34 mouse cellular contexts compared by ENCODE assay signal in genomic region chr2:43695635-43696034, GRCm38 (mm10).
"Had no signal": no experiment of that assay in that cellular context is flagged by ENCODE, and none has a peak within 500 bp of the region (broad histone marks: within the 10 kb centered on the region; RNA-seq: fewer than 3 reads in every experiment).

No protein-coding gene starts in this region.

- ATAC-seq: hindbrain, embryonic 16.5 days; hindbrain, postnatal 0 days; inflammation-experienced regulatory T-cells, adult 6 months; intestine, embryonic 15.5 days; intestine, embryonic 16.5 days; intestine, postnatal 0 days had no signal

- H3K4me1 ChIP-seq: heart, embryonic 12.5 days; heart, embryonic 13.5 days; heart, embryonic 15.5 days; hindbrain, embryonic 10.5 days; hindbrain, embryonic 12.5 days; hindbrain, embryonic 13.5 days; hindbrain, embryonic 15.5 days; intestine, embryonic 15.5 days; kidney, embryonic 15.5 days had no signal

- DNase-seq: heart, postnatal 10 days; heart, postnatal 14 days; heart, postnatal 36 days; heart, postnatal 4 days; kidney, adult 11 months; kidney, adult 18-20 months; kidney, adult 2 months; kidney, adult 8-10 months; kidney, adult 9 months; kidney, postnatal 10 days; kidney, postnatal 14 days; kidney, postnatal 25 days; kidney, postnatal 36 days; kidney, postnatal 4 days; layer of hippocampus, adult 9-11 months; layer of hippocampus, postnatal 36 days had no signal

- H3K27ac ChIP-seq: heart, embryonic 13.5 days; heart, embryonic 15.5 days; hindbrain, embryonic 10.5 days; hindbrain, embryonic 12.5 days; hindbrain, embryonic 13.5 days; hindbrain, embryonic 14.5 days; hindbrain, embryonic 15.5 days; hindbrain, postnatal 0 days; intestine, embryonic 15.5 days; kidney, embryonic 15.5 days; kidney, postnatal 0 days; layer of hippocampus, adult 2 months; left cerebral cortex, adult 2 months had no signal

- H3K27me3 ChIP-seq: heart, embryonic 12.5 days; heart, embryonic 13.5 days; heart, embryonic 15.5 days; hindbrain, embryonic 12.5 days; hindbrain, embryonic 13.5 days; hindbrain, embryonic 15.5 days; intestine, embryonic 15.5 days; kidney, embryonic 15.5 days had no signal

- H3K4me3 ChIP-seq: heart, embryonic 12.5 days; heart, embryonic 13.5 days; heart, embryonic 15.5 days; hindbrain, embryonic 10.5 days; hindbrain, embryonic 12.5 days; hindbrain, embryonic 13.5 days; hindbrain, embryonic 15.5 days; intestine, embryonic 15.5 days; kidney, embryonic 15.5 days; layer of hippocampus, adult 2 months; left cerebral cortex, adult 2 months had no signal

- H3K36me3 ChIP-seq: heart, embryonic 12.5 days; heart, embryonic 13.5 days; heart, embryonic 15.5 days; hindbrain, embryonic 10.5 days; hindbrain, embryonic 12.5 days; hindbrain, embryonic 13.5 days; hindbrain, embryonic 15.5 days; intestine, embryonic 15.5 days; kidney, embryonic 15.5 days had no signal

- H3K4me2 ChIP-seq: heart, embryonic 12.5 days; heart, embryonic 13.5 days; heart, embryonic 15.5 days; hindbrain, embryonic 12.5 days; hindbrain, embryonic 13.5 days; hindbrain, embryonic 14.5 days; hindbrain, embryonic 15.5 days; intestine, embryonic 15.5 days; kidney, embryonic 15.5 days had no signal

- H3K9me3 ChIP-seq: heart, embryonic 12.5 days; heart, embryonic 13.5 days; heart, embryonic 15.5 days; hindbrain, embryonic 10.5 days; hindbrain, embryonic 12.5 days; hindbrain, embryonic 13.5 days; hindbrain, embryonic 15.5 days; intestine, embryonic 15.5 days; kidney, embryonic 15.5 days had no signal

- H3K9ac ChIP-seq: heart, embryonic 12.5 days; heart, embryonic 13.5 days; heart, embryonic 15.5 days; hindbrain, embryonic 12.5 days; hindbrain, embryonic 13.5 days; hindbrain, embryonic 14.5 days; hindbrain, embryonic 15.5 days; intestine, embryonic 15.5 days; kidney, embryonic 15.5 days had no signal
